Mouse (Mus musculus) kidney, adult 8-10 months (tissue): ENCODE measurements around the gene Chst8.

Experiments
- DNase-seq, 2 experiments: peaks; one replicate each; pipeline ENCODE4 v3.0.0; 2022

The Chst8 gene

GRCm38 (mm10) chr7:34659386-34660085 lies 153.0 kb downstream of the Chst8 start:
- peak; percentile 68 to 80 for DNase-seq

- no peak for DNase-seq
These were observed 155.9 kb downstream of the Chst8 start, which contains the start of gene Kctd15 for GRCm38 (mm10) chr7:34656632-34657031. Gene Kctd15 (minus strand): TSS chr7:34656732.

- DNase-seq: peak; percentile 88 to 92
These were observed 157.2 kb downstream of the Chst8 start for GRCm38 (mm10) chr7:34655086-34655839.

GRCm38 (mm10) chr7:34654441-34655085 lies 157.9 kb downstream of the Chst8 start:
- DNase-seq: peak in 1 of 2 experiments; percentile 55

GRCm38 (mm10) chr7:34653731-34654440 lies 158.6 kb downstream of the Chst8 start:
- DNase-seq: peak in 1 of 2 experiments; percentile 15

- DNase-seq: peak in 1 of 2 experiments; percentile 32
These were observed 159.6 kb downstream of the Chst8 start for GRCm38 (mm10) chr7:34652751-34653502.

GRCm38 (mm10) chr7:34651381-34651780 lies 161.1 kb downstream of the Chst8 start:
- no peak for DNase-seq

- peak; percentile 87 to 94 for DNase-seq
These were observed 165.5 kb downstream of the Chst8 start for GRCm38 (mm10) chr7:34647052-34647451.

- no peak for DNase-seq
These were observed 166.2 kb downstream of the Chst8 start for GRCm38 (mm10) chr7:34646144-34646795.

GRCm38 (mm10) chr7:34645623-34646022 lies 166.9 kb downstream of the Chst8 start:
- no peak for DNase-seq

GRCm38 (mm10) chr7:34644591-34644990 lies 167.9 kb downstream of the Chst8 start:
- no peak for DNase-seq

- no peak for DNase-seq
These were observed 169.2 kb downstream of the Chst8 start for GRCm38 (mm10) chr7:34643329-34643728.

- DNase-seq: no peak
These were observed 170.5 kb downstream of the Chst8 start for GRCm38 (mm10) chr7:34641968-34642367.

- no peak for DNase-seq
These were observed 172.7 kb downstream of the Chst8 start for GRCm38 (mm10) chr7:34639798-34640197.

GRCm38 (mm10) chr7:34636661-34637060 lies 175.8 kb downstream of the Chst8 start:
- no peak for DNase-seq

- no peak for DNase-seq
These were observed 179.4 kb downstream of the Chst8 start for GRCm38 (mm10) chr7:34632966-34633742.

GRCm38 (mm10) chr7:34630211-34631085 lies 182.1 kb downstream of the Chst8 start:
- peak; percentile 34 to 46 for DNase-seq

- DNase-seq: no peak
These were observed 182.8 kb downstream of the Chst8 start for GRCm38 (mm10) chr7:34629702-34630210.
